Mouse (Mus musculus): Measurements from ENCODE around the gene Ssh2.

DNA sequence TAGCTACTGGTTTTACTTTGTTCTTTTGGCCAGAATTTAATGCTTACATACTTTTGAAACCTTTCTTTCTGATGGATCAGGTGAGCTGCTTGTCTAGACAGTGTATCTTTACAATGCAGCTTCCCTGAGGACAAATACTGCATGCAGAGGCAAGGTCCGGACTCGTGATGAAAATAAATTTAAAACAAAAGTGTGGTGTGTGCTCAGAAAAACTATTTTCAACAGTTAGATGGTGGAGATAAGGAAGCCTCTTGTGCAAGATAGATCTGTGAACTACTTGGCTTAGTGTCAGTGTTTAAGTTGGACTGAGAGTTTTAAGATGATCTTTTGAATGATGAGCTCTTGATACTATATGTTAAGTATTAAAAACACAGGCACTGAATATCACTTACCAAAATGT, 186.4 kb downstream of the Ssh2 start:
- TF ChIP-seq CTCF (IDR thresholded peaks at IDR 0.05; ENCODE audit: low read depth) (no peak), EP300 (optimal IDR thresholded peaks at IDR 0.05) (no peak)
